Mouse (Mus musculus) embryonic facial prominence, embryonic 11.5 days (tissue): ENCODE data around the gene Cdkal1. TPM values are rescaled to one million over a fixed set of nuclear protein-coding genes. Genes with fewer than 3 reads are reported as not detected.

Experiments used
- ATAC-seq: fragments of 200-750 bp; cut with Nextera tagmentation; replicated peaks from 2 replicates; pipeline ENCODE4 v1.8.0; 2017; ENCODE audit warnings: low read depth; ENCODE audit not compliant: insufficient number of reproducible peaks, low FRiP score, low TSS enrichment
- DNase-seq: peaks from one replicate; pipeline ENCODE4 v3.0.0-alpha.2; 2015; ENCODE audit warnings: low spot score
- H3K27ac ChIP-seq: fragments of 300-500 bp; sonication (generic); replicated peaks from 2 replicates; pipeline ENCODE4 v1.5.1; 2014; ENCODE audit warnings: mild to moderate bottlenecking, low read depth, low read length, control low read depth
- H3K27me3 ChIP-seq: fragments of 300-500 bp; sonication (generic); 2 replicates; pipeline ENCODE4 v1.6.1; 2014; ENCODE audit warnings: mild to moderate bottlenecking, low read length, moderate library complexity, mixed read lengths; ENCODE audit not compliant: control insufficient read depth, insufficient read depth
- H3K36me3 ChIP-seq: fragments of 300-500 bp; sonication (generic); replicated peaks from 2 replicates; pipeline ENCODE4 v1.6.1; 2014; ENCODE audit warnings: low read depth, mild to moderate bottlenecking, low read length, moderate library complexity, mixed read lengths; ENCODE audit not compliant: control insufficient read depth, insufficient read depth
- H3K4me1 ChIP-seq: fragments of 300-500 bp; sonication (generic); 2 replicates; pipeline ENCODE4 v1.6.1; 2014; ENCODE audit warnings: low read length, mixed read lengths; ENCODE audit not compliant: control insufficient read depth, insufficient read depth
- H3K4me2 ChIP-seq: fragments of 300-500 bp; sonication (generic); 2 replicates; pipeline ENCODE4 v1.6.1; 2014; ENCODE audit warnings: low read depth, mild to moderate bottlenecking, control low read depth, low read length, moderate library complexity
- H3K4me3 ChIP-seq: fragments of 300-500 bp; sonication (generic); 2 replicates; pipeline ENCODE4 v1.5.1; 2014; ENCODE audit warnings: low read depth, low read length, control low read depth
- H3K9ac ChIP-seq: fragments of 300-500 bp; sonication (generic); replicated peaks from 2 replicates; pipeline ENCODE4 v1.6.1; 2014; ENCODE audit warnings: mild to moderate bottlenecking, control low read depth, low read length
- H3K9me3 ChIP-seq: fragments of 300-500 bp; sonication (generic); replicated peaks from 2 replicates; pipeline ENCODE4 v1.6.1; 2016; ENCODE audit warnings: mild to moderate bottlenecking, low read length, inconsistent platforms, mixed read lengths; ENCODE audit not compliant: control insufficient read depth
- WGBS: fragments of 180-500 bp; shearing (Covaris S2); extraction: QIAGEN DNeasy Blood & Tissue Kit; methylation state at CpG from one replicate; pipeline ENCODE4 v1.1.7; 2014; 5-methylcytosine and 5-hydroxymethylcytosine counted together
- polyA plus RNA-seq: library from polyadenylated mRNA; unstranded; fragments of >200 nt; fragmentation: Nextera tagmentation; extraction: Ambion mirVana; gene quantifications from 2 replicates; pipeline ENCODE4 v1.2.1, GENCODE M21; 2014

Cdkal1 gene
- polyA plus RNA-seq, 1 experiment from 2014 or later: 39.6 TPM

GRCm38 (mm10) chr13:29186748-29187147, 668.7 kb downstream of the Cdkal1 start:
- no peak for DNase-seq
- no peaks in the 10 kb centered on the region for H3K36me3 ChIP-seq
- no peak overlapping the region for H3K4me2 ChIP-seq
- H3K9ac ChIP-seq: no peak overlapping the region
- WGBS: 93% methylated on average over 5 of the region's 5 CpGs
- no peak overlapping the region for H3K27ac ChIP-seq
- H3K4me3 ChIP-seq: no peak overlapping the region
- H3K4me1 ChIP-seq: no peaks in the 10 kb centered on the region
- no peak for ATAC-seq
- H3K9me3 ChIP-seq: no peaks in the 10 kb centered on the region
- H3K27me3 ChIP-seq: no peaks in the 10 kb centered on the region

- H3K36me3 ChIP-seq: no peaks in the 10 kb centered on the region
- H3K4me2 ChIP-seq: no peak overlapping the region
- 43% methylated on average over 4 of the region's 4 CpGs for WGBS
- H3K4me1 ChIP-seq: no peaks in the 10 kb centered on the region
- no peaks in the 10 kb centered on the region for H3K27me3 ChIP-seq
- ATAC-seq: no peak
- H3K27ac ChIP-seq: no peak overlapping the region
- no peak overlapping the region for H3K9ac ChIP-seq
- DNase-seq: peak; percentile 12
- no peaks in the 10 kb centered on the region for H3K9me3 ChIP-seq
- H3K4me3 ChIP-seq: no peak overlapping the region
Measured at GRCm38 (mm10) chr13:29185545-29185944, 669.9 kb downstream of the Cdkal1 start.

GRCm38 (mm10) chr13:29184545-29184944, 670.9 kb downstream of the Cdkal1 start:
- 51% methylated on average over 2 of the region's 2 CpGs for WGBS
- H3K9me3 ChIP-seq: no peaks in the 10 kb centered on the region
- ATAC-seq (no peak; the same call in 1 of the 2 replicates), DNase-seq (peak; percentile 38)
- no peaks in the 10 kb centered on the region for H3K4me1 ChIP-seq
- no peak overlapping the region for H3K4me2 ChIP-seq
- H3K27ac ChIP-seq: no peak overlapping the region
- no peak overlapping the region for H3K9ac ChIP-seq
- H3K4me3 ChIP-seq: no peak overlapping the region
- no peaks in the 10 kb centered on the region for H3K36me3 ChIP-seq
- H3K27me3 ChIP-seq: no peaks in the 10 kb centered on the region

GRCm38 (mm10) chr13:29179861-29180260, 675.6 kb downstream of the Cdkal1 start:
- no peaks in the 10 kb centered on the region for H3K9me3 ChIP-seq
- 87% methylated on average over 4 of the region's 4 CpGs for WGBS
- no peaks in the 10 kb centered on the region for H3K36me3 ChIP-seq
- no peaks in the 10 kb centered on the region for H3K4me1 ChIP-seq
- H3K4me2 ChIP-seq: no peak overlapping the region
- ATAC-seq: no peak
- no peaks in the 10 kb centered on the region for H3K27me3 ChIP-seq
- no peak overlapping the region for H3K9ac ChIP-seq
- no peak overlapping the region for H3K4me3 ChIP-seq
- no peak overlapping the region for H3K27ac ChIP-seq
- no peak for DNase-seq

- Histone ChIP-seq H3K9me3 (no peaks in the 10 kb centered on the region), H3K27ac (no peak overlapping the region), H3K27me3 (no peaks in the 10 kb centered on the region), H3K36me3 (no peaks in the 10 kb centered on the region), H3K9ac (no peak overlapping the region), H3K4me2 (no peak overlapping the region), H3K4me3 (no peak overlapping the region), H3K4me1 (no peaks in the 10 kb centered on the region)
- no peak for ATAC-seq
- WGBS: 89% methylated on average over 4 of the region's 4 CpGs
- DNase-seq: no peak
Measured at GRCm38 (mm10) chr13:29179260-29179659, 676.2 kb downstream of the Cdkal1 start.

GRCm38 (mm10) chr13:29177889-29178486, 677.5 kb downstream of the Cdkal1 start:
- H3K27me3 ChIP-seq: no peaks in the 10 kb centered on the region
- ATAC-seq: no peak
- H3K27ac ChIP-seq: no peak overlapping the region
- H3K9ac ChIP-seq: no peak overlapping the region
- no peaks in the 10 kb centered on the region for H3K36me3 ChIP-seq
- WGBS: 40% methylated on average over 5 of the region's 5 CpGs
- no peaks in the 10 kb centered on the region for H3K4me1 ChIP-seq
- no peaks in the 10 kb centered on the region for H3K9me3 ChIP-seq
- no peak overlapping the region for H3K4me3 ChIP-seq
- no peak overlapping the region for H3K4me2 ChIP-seq
- no peak for DNase-seq

GRCm38 (mm10) chr13:29169356-29169755, 686.1 kb downstream of the Cdkal1 start:
- H3K9ac ChIP-seq: no peak overlapping the region
- H3K4me2 ChIP-seq: no peak overlapping the region
- no peaks in the 10 kb centered on the region for H3K36me3 ChIP-seq
- H3K4me1 ChIP-seq: no peaks in the 10 kb centered on the region
- no peak overlapping the region for H3K27ac ChIP-seq
- 61% methylated on average over 1 of the region's 1 CpGs for WGBS
- ATAC-seq (no peak), DNase-seq (no peak)
- no peaks in the 10 kb centered on the region for H3K9me3 ChIP-seq
- H3K27me3 ChIP-seq: no peaks in the 10 kb centered on the region
- no peak overlapping the region for H3K4me3 ChIP-seq

GRCm38 (mm10) chr13:29164845-29165524, 690.5 kb downstream of the Cdkal1 start:
- H3K9ac ChIP-seq: no peak overlapping the region
- no peaks in the 10 kb centered on the region for H3K36me3 ChIP-seq
- H3K27me3 ChIP-seq: no peaks in the 10 kb centered on the region
- peak; percentile 49 for DNase-seq
- WGBS: 39% methylated on average over 15 of the region's 15 CpGs
- no peak overlapping the region for H3K4me3 ChIP-seq
- no peaks in the 10 kb centered on the region for H3K9me3 ChIP-seq
- H3K27ac ChIP-seq: no peak overlapping the region
- no peaks in the 10 kb centered on the region for H3K4me1 ChIP-seq
- no peak overlapping the region for H3K4me2 ChIP-seq
- no peak for ATAC-seq
